Mouse (Mus musculus) myocyte (in vitro differentiated cells): Measurements from ENCODE around the gene Pcx.

Experiments
- CEBPB ChIP-seq: IDR thresholded peaks from 2 replicates; pipeline ENCODE4 v1.6.1; 2011; ENCODE audit warnings: mild to moderate bottlenecking, moderate library complexity; ENCODE audit not compliant: poor library complexity, insufficient read depth, severe bottlenecking
- E2F4 ChIP-seq: IDR thresholded peaks from one replicate; pipeline ENCODE4 v1.6.1; 2011; ENCODE audit warnings: mild to moderate bottlenecking, control low read depth, moderate library complexity; ENCODE audit not compliant: insufficient read depth
- MAX ChIP-seq: IDR thresholded peaks from one replicate; pipeline ENCODE4 v1.6.1; 2011; ENCODE audit warnings: low read depth, mild to moderate bottlenecking, control low read depth
- MYOD1 ChIP-seq, 3 experiments: IDR thresholded peaks; one replicate each; pipeline ENCODE4 v1.6.1; 2011; ENCODE audit warnings: control low read depth in 2 of 3, low read depth in 2 of 3, mild to moderate bottlenecking in 2 of 3, moderate library complexity in 1 of 3; ENCODE audit not compliant: insufficient read length in 2 of 3, control insufficient read depth in 1 of 3
- MYOG ChIP-seq, 3 experiments: IDR thresholded peaks; one replicate each; pipeline ENCODE4 v1.6.1; 2011; ENCODE audit warnings: control low read depth in 2 of 3, low read depth in 2 of 3, mild to moderate bottlenecking in 2 of 3; ENCODE audit not compliant: insufficient read length in 2 of 3, control insufficient read depth in 1 of 3, insufficient read depth in 1 of 3
- POLR2A ChIP-seq: IDR thresholded peaks from one replicate; pipeline ENCODE4 v1.6.1; 2011; ENCODE audit warnings: low read depth, mild to moderate bottlenecking, control low read depth, moderate library complexity; ENCODE audit not compliant: insufficient read length
- POLR2AphosphoS2 ChIP-seq: IDR thresholded peaks from one replicate; pipeline ENCODE4 v1.6.1; 2011; ENCODE audit warnings: low read depth, control low read depth; ENCODE audit not compliant: insufficient read length
- REST ChIP-seq: IDR thresholded peaks from one replicate; pipeline ENCODE4 v1.6.1; 2011; ENCODE audit warnings: mild to moderate bottlenecking, control low read depth, moderate library complexity; ENCODE audit not compliant: insufficient read depth, insufficient read length
- SRF ChIP-seq: IDR thresholded peaks from one replicate; pipeline ENCODE4 v1.6.1; 2011; ENCODE audit warnings: low read depth; ENCODE audit not compliant: control insufficient read depth, insufficient read length
- TCF12 ChIP-seq: IDR thresholded peaks from one replicate; pipeline ENCODE4 v1.6.1; 2011; ENCODE audit warnings: mild to moderate bottlenecking, control low read depth; ENCODE audit not compliant: poor library complexity, insufficient read depth, severe bottlenecking
- TCF3 ChIP-seq: IDR thresholded peaks from one replicate; pipeline ENCODE4 v1.6.1; 2011; ENCODE audit warnings: low read depth, control low read depth; ENCODE audit not compliant: insufficient read length
- USF1 ChIP-seq: IDR thresholded peaks from one replicate; pipeline ENCODE4 v1.6.1; 2011; ENCODE audit warnings: low read depth, mild to moderate bottlenecking, control low read depth, moderate library complexity

DNA sequence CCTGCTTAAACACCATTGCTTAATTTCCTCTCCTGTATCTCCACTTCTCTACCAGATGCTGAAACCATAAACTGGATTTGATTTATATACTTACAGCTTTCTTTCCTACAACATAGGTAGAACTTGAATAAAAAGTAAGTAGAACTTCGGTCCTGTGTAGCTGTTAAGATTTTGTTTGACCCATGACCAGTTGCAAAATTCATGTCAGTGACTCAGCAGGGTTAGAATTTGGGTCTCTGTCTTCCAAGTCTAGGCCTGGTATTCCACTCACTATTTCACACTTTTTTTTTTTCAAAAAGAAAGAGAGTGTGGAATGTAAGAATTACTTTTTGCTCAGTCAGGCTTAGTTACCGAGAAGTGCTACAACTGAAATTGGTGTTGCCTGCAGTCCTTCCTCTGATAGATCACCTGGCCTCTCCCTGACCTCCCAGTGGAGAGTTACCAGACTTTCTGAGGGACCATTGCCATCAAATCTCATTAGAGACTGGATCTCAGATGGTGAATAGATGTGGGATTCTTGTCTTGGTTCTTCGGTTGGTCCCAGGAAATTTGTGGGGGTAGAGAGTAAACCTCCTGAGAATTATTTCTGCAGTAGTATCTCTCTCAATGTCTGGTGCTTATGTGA, 11.3 kb downstream of the Pcx start:
- no peak for TF ChIP-seq E2F4
- no peak for TF ChIP-seq POLR2A
- TF ChIP-seq USF1, result no peak
- no peak for TF ChIP-seq POLR2AphosphoS2
- TF ChIP-seq TCF12, result no peak
- TF ChIP-seq TCF3, result no peak
- no peak for TF ChIP-seq MYOD1 (IDR thresholded peaks at IDR 0.05; ENCODE audit: control insufficient read depth in 1 of 3, insufficient read length in 2 of 3, low read depth in 2 of 3)
- TF ChIP-seq CEBPB, result no peak
- TF ChIP-seq MYOG (IDR thresholded peaks at IDR 0.05; ENCODE audit: control insufficient read depth in 1 of 3, insufficient read depth in 1 of 3, insufficient read length in 2 of 3, low read depth in 2 of 3), result no peak
- no peak for TF ChIP-seq MAX
- no peak for TF ChIP-seq SRF
- TF ChIP-seq REST, result no peak
